Mouse (Mus musculus) left cerebral cortex, adult 11 months (tissue): Measurements from ENCODE around the gene Fam240a.

Experiments
- DNase-seq: peaks from one replicate; pipeline ENCODE4 v3.0.0; 2022; ENCODE audit warnings: low spot score

Gene Fam240a

DNA sequence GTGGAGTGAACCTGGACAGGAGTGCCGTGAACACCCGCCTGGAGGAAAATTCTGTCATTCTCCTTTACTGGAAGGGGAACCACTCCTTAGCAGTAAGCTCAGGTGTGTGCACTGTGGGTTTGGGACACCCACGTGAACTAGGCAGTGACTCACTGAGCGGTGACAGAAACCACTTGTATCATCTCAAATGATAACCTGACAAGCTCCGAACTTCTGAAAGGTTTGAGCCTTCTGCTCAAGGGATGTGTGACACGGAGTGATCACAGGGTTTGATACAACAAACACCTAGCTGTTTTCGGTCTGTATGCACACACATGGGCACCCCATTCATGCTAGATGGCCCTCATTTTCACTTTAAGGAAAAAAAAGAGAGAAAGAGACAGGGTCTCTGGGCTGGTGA lies at the start of gene Fam240a:
Fam240a (minus strand) TSS at position 76 of the 400 bp plus-strand sequence.
- no peak for DNase-seq

DNA sequence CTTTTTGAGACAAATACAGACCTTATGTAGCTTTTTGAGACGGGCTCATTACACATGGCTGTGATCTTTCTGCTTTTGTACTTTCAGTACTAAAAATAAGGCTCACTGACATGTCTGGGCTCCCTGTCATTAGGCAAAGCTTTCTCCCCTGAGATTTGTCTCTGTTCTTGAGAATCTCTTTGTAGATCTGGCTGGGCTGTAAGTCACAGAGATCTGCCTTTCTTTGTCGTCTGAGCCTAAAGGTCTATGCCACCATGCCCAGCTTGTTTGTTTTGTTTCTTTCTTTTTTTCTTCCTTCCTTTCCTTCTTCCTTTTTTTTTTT lies 49.2 kb upstream of the Fam240a start:
- DNase-seq: no peak

DNA sequence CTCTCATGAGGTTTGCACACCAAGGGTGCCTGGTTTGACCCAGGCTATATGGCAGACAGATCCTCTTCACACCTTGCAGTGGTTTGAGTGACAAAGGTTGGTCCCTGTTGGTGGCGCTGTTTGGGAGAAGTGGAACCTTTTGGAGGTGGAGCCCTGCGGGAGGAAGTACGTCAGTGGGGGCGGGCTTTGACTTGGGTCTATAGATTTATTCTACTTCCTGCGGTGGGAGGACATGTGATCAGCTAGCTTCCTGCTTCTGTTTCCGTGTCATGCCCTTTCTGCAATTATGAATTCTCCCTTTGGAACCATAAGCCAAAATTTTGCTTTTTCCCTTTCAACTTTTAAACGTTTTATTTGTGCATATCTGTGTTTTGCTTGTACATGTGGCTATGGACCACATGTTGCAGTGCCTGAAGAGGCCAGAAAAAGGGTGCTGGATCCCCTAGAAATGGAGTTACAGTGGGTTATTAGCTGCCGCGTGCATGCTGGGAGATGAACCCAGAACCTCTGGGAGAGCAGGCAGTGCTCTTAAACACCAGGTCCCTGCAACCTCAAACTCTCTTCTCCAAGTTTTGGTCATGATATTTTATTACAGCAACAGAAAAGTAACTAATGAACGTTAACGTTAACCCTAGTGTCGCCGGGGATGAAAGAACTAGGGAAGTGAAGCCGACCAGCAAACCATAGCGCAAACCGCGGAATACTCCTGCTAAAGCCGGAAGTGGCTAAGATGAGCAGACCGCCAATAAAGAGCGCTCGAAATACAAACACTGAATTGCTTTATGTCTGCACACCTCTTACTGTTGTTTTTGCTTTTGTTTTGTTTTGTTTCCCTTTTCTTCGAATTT lies 48.6 kb upstream of the Fam240a start:
- no peak for DNase-seq

DNA sequence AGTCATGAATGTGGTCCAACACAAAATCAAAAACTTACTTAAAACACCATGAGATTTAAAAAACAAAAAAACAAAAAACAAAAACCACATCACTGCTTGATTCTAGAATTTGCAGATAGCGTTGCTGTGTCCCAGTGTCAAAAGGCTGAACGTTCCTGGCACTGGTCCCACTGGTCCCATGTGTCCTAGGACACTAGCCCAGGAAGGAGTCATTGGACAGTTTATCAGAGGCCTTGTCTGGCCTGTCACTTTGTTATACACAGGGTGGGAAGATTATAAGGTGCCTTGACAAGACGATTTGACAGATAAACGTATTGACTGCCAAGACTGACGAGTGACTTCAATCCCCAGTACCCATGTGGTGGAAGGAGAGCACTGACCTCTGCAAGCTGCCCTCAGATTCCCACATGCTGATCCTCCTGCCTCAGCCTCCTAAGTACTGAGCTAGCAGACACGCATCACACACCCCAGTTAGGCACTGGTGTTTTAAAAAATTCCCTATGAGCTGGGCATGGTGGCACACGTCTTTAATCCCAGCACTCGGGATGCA lies 47.0 kb upstream of the Fam240a start:
- DNase-seq: no peak

DNA sequence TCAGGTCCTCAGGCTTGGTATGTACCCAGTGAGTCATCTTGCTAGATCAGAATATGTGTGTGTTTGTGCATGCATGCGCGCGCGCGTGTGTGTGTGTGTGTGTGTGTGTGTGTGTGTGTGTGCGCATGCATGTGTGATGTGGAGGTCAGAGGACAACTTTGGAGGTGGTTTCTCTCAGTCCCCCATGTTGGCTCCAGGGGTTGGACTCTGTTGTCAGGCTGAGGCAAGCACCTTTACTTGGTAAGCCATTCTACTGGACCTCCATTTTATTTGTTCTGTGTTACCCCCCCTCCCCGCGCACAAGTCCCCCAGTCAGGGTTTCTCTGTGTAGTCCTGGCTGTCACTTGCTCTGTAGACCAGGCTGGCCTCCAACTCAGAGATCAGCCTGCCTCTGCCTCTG lies 44.7 kb upstream of the Fam240a start:
- DNase-seq: no peak

DNA sequence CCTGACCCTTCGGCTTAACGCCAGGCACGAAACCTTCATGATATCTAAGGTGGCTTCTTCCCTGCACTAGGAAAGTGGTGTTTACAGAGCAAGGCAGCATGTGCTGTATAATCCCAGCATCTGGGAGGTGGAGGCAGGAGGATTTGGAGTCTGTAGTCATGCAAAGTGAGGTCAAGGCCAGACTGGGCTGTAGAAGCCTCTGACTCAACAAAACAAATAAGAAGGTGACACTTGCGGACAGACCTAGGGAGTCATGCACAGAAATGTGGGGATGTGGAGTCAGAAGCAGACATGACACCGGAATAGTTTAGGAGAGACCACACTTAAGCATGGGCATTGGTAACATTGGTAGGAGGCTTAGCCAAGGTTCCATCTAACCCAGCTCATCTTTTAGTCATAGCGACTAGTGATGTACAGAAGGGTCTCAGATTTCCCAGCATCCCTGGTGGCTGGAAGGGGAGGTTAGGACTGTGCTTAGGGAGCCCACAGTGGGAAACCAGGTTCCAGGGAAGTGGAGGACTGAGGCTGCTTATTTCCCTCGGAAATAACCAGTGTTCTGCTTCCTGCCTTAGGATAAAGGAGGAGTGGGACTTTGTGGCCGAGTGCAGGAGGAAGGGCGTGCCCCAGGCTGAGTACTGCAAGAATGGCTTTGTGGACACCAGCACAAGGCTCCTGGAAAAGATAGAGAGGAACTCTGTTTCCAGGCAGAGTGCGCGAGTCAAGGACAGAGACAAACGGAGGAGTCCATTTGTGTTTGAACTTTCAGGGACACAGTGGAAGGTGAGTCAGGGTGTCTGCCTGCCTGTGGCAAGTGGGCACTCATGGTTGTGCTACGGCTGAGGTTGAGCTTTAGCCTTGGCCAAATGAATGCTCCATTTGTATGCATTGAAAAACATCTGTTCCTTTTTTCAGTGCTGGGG lies 43.8 kb upstream of the Fam240a start:
- DNase-seq: no peak

DNA sequence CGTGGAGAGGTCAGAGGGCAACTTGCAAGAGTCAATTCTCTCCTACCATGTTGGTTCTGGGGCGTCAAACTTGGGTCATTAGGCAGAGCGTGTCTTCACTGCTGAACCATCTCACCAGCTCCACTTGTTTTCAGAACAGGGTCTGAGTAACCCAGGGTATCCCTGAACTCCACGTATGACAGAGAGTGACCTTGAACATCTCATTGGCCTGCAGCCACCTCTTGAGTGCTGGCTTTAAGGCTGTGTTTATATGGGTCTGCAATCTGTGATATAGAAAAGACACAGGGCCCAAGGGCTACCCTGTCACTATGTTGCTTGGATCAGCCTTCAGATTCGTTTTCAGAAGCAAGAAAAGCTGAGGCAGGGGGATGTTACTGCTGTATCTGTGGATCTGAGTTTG lies 43.0 kb upstream of the Fam240a start:
- DNase-seq: no peak

DNA sequence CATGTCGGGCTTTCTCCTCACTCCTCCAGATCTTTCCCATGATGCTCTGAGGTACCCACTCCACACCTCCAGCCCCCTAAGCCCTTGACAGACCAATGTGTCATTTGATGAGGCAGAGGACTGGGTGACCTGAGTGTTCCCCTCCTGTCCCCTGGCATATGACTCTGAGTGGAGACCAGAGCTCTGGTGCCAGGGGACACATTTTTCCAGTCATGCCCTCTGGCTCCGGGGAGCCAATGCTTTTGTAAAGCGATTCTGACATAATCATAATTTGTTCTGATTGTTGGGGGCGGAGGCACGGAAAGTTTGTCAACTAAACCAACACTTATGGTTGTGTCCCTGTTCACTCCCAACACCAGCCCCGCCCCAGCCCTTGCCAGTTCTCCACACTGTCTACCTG lies 39.3 kb upstream of the Fam240a start:
- no peak for DNase-seq

DNA sequence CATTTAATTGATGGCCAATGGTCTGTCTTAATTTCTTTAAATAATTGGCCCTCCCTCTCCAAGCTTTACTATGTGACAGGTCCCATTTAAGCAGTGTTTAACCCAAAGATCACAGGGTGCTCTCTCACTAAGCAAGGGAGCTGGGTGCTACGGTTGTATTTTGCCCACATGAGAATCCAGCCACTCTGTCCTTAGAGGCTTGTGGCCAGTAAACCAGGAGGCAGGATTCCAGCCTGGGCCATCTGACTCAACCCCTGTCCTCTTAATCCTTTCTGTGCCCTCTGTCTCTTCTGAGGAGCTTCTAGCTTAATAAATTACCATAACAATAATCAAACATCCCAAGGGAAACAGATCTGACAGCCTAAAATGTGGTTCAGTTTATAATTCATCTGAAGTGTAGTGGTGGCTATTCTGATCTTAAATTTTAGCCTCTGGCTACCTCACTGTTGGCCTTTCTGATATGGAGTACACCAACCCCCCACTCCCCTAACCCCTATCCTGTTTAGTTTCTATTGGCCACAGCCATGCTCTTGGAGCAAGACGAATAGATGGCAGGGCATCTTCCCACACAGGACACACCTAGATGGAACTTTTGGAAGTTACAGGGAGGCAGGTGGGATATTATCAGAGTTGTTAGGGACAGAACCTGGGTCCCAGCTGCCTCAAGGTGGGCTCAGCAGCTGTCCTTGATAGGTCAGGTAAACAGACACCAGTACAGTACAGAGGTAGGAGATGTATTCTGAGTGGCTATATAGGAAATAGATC lies 38.2 kb upstream of the Fam240a start:
- DNase-seq: no peak

DNA sequence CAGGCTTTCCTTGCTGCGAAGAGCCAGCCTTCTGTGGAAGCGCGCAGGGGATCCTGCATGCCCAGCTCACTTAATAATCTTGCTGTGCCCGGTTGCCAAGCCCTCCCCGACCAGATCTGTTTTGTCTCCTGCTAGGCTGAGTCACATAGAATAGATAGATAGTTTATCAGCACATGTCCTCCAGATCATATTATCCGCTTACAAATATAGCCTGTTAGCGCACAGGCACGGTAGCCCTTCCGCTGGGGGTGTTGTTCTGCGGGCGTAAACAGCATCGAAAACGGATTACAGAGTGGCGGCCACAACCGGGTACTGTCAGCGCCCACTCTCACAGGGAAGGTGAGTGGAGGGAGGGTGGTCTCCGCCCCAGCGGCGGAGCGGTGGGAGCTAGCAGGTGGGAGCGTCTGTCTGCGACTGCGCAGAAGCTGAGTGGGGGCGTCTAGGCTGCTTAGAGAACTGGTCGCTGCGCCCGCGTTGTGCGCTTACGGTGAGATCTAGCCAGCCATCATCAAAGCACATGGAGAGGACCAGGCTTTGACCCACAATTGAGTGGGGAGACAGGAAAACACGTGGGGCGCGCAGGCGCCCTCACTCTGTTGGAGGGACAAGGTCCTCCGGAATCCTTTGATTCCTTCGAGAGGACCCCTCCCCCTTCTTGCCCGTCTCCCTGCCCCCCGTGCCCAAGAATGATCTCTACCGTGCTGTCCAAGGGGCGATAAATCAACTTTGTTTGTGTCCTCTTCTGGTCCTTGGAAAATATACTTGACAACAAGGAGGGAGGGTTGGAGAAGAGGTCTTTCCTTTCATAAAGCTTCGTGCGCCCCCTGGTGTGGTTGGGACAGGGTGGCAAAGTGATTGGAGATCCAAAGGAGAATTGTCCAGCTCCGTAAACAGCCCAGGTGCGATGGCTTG lies 37.1 kb upstream of the Fam240a start:
- DNase-seq: peak; percentile 31

DNA sequence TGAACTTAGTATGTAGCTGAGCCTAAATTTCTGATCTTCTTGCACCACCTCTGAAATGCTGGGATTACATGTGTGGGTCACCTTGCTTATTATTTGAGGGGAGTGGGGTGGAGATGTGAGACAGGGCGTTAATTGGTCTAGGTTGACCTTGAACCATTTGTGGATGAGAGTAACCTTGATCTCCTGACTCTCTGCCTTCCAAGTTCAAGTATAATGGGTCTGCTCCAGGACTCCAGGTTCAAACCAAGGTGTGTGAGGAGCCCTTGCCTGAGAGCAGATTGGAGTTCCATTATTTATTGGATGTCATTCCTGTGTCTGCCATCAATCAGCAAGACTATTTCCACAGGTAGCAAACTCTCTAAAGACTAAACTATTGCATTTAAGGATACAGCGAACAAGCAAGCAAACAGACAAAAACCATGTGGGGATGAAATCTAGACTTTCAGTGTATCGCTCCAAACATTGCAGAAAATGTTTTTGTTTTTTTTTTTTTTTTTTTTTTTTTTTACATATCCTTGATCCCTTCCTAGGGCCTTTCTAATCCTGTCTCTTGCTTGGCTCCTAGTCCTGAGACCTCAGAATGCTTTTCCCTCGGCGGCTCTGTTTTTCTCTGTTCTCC lies 36.4 kb upstream of the Fam240a start:
- no peak for DNase-seq

DNA sequence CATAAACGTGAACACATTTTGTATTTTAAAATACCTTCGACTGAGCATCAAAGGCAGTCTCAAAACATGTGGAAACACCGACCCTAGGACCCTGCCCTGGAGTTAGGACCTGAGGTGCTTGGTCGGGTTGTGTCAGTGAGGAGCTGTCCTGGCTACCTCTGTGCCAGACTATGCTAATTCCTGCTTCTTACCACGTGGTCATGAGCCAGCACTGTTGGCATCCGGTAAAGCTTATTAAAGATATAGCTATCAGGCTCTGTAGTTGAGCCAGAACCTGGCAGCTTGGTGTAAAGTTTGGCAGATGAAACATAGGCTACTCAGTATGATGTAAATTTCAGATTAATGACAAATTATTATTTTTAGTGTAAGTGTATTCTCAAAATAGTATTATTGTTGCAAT lies 35.7 kb upstream of the Fam240a start:
- no peak for DNase-seq

DNA sequence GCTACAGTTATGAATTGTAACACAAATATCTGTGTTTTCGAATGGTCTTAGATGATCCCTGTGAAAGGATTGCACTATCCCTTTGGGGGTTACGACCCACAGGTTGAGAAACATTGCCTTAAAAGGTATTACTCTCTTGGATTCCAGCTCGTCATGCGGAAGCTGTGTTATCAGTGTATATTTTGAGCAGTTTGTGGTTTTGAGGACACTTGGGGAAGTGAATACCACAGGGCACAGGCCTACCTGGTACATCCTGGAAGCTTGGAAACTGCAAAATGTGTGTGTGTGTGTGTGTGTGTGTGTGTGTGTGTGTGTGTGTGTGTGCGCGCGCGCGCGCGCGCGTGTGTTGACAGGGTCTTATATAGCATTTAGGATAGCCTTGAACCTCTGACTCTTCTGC lies 35.2 kb upstream of the Fam240a start:
- no peak for DNase-seq

DNA sequence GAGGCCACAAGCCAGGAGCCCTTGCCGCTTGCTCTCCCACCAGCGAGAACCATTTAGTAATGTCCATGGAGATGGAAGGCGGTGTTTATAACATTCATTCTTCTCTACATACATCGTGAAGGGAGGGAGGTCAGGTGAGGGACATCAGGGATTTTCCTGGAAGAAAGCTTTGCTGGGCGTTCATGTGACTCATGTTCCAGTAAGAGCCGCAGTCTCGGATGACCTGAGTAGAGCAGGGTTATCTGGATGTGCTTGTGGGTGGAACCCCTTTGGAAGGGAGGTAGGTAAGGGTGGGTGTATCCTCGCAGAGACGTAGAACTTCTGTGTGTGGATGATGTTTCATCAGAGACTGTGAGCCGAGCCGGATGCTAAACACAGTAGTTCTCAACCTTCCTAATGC lies 34.7 kb upstream of the Fam240a start, which contains the start of gene Lrrc2:
Lrrc2 (plus strand) TSS at position 149 of the 400 bp plus-strand sequence.
- no peak for DNase-seq

DNA sequence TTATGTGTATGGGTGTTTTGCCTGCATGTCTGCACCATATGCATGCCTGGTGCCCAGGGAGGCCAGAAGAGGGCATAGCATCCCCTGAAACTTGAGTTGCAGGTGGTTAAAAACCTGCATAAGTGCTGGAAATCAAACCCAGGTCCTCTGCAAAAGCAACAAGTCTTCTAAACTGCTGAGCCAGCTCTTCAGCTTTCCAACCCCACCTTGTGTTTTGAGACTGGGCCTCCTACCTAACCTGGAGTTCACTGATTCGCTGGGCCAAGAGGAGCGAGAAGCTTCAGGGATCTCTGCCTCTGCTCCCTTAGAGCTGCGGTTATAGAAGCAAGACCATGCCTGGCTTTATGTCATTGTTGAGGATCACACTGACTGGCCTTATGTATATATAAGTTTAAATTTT lies 33.4 kb upstream of the Fam240a start:
- DNase-seq: no peak

DNA sequence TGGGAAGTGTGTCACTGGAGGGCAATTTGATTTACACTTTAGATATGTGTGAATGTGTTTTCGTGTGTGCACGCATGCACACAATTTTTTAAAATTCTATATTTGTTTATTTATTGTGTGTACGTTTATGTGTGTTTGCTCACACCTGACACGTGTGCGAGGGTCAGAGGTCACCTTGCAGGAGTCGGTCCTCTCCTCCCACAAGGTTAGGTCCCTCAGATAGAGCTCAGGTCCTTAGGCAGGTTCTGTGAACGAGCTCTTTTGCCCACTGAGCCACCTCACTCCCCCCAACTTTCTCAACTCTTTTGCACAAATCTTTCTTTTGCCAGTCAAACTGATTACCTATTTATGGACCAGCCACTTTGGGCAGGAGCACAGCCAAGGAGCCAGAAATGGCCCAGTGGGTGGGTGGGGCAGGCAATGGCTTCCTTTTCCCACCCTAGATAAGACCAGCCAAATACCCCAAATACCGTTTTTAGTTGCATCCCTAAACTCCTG lies 32.2 kb upstream of the Fam240a start:
- no peak for DNase-seq

DNA sequence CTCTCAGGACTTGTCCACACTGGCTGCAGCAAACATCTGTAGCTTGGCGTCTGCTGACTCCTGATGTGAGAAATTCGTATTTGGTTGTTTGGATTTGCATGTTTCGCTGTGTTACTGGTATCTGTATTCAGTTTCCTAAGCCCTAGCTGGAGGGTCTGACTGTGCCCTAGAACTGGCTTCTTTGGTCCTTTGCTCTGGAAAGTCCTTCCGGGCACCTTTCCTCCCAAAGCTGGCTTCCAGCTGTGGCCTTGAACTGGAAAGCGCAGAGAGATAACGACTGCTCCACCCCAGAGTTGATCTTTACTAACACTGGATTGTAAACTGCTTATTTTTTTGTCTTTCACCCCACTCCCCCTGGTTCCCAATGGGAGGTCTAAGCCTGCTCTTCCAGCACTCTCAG lies 31.2 kb upstream of the Fam240a start:
- no peak for DNase-seq

DNA sequence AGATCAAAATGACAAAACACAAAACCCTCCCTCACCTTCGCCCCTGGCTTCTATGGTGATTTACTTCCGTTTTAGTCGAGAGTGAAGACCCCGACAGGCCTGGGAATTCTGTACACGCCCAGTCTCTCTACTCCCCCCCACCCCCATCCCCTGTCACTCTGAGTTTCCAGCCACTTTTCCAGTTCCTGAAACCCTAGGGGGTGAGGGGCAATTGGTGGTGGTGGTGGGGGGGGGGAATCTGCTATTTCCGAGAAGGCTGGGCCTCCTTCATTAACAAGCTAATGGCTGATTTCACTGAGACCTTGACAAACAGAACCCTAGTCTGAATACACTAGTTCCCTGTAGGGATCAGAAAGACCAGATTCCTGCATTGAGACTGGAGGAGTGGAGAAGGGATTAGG lies 30.6 kb upstream of the Fam240a start:
- no peak for DNase-seq

DNA sequence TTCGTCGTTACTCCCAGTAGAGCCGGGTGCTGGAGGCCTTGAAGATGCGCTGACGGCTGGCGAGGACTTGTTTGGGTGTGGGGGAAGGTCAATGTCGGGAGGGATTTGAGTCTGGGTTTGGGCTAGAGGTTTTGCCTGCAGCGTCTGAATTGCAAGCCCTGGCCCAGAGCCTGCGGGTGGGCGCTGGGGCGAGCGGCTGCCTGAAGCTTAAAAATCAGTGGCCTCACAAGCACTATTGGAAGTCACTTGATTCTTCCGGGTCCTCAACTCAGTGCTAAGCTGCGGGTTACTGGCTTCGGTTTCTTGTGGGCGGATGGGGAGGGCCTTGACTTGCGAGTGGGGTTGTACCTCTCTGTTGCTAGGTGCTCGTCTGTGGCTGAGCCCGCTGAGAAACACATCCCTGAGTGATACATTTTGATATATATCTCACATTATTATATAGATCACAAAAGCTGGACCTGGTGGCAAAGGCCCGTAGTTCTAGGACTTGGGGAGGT lies 29.9 kb upstream of the Fam240a start:
- no peak for DNase-seq

DNA sequence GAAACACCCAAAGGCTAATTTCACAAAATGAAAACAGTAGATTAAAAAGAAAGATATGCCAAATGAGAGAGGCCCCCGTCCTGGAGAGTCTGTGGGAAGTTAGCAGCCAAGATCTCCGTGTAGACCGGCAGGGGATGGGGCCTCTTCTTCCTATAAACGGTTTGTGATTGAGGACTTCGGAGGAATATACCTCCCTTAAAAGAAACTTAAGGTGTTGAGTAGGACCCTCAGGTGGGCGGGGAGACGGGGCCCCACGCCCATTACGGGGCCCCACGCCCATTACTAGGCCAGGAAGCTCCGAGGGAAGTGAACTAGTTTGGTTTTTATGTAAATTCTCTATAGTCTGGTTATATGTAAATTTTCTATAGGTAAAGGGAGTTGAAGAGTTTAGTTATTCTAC lies 29.3 kb upstream of the Fam240a start, which contains the start of gene Tdgf1:
Tdgf1 (minus strand) TSS at position 233 of the 400 bp plus-strand sequence.
- DNase-seq: no peak
